Mouse (Mus musculus): ENCODE measurements around the gene Phf1. TPM values are rescaled to one million over a fixed set of nuclear protein-coding genes. Genes with fewer than 3 reads are reported as not detected.

Gene Phf1
- total and polyA plus RNA-seq, 2 experiments from 2014 or later = 30.8 to 45.7 TPM

- TF ChIP-seq CTCF (IDR thresholded peaks at IDR 0.05; ENCODE audit: low read depth) = no peak
- Histone ChIP-seq H3K9me3 (ENCODE audit: low read length) (no peaks in the 10 kb centered on the region), H3K4me1 (ENCODE audit: insufficient read depth, low read length) (peaks cover 17% of the 10 kb centered on the region; the same call in 1 of the 2 replicates), H3K9ac (replicated peaks; ENCODE audit: low read length) (peak overlapping the region; percentile 82), H3K4me3 (ENCODE audit: low read length) (peak overlapping the region; percentile 72), H3K27ac (peak overlapping the region; percentile 78), H3K36me3 (ENCODE audit: insufficient read depth, low read length) (peaks cover 4% of the 10 kb centered on the region), H3K27me3 (ENCODE audit: insufficient read depth, low read length) (no peaks in the 10 kb centered on the region), H3K4me2 (ENCODE audit: low read depth, low read length) (peak overlapping the region; percentile 80)
- DNase-seq (ENCODE audit: low spot score) = no peak
- 11% methylated on average over 13 of the region's 13 CpGs for WGBS
- ATAC-seq = peak; percentile 39
These were observed 567 bp downstream of the Phf1 start for GRCm38 (mm10) chr17:26933419-26933818.

DNA sequence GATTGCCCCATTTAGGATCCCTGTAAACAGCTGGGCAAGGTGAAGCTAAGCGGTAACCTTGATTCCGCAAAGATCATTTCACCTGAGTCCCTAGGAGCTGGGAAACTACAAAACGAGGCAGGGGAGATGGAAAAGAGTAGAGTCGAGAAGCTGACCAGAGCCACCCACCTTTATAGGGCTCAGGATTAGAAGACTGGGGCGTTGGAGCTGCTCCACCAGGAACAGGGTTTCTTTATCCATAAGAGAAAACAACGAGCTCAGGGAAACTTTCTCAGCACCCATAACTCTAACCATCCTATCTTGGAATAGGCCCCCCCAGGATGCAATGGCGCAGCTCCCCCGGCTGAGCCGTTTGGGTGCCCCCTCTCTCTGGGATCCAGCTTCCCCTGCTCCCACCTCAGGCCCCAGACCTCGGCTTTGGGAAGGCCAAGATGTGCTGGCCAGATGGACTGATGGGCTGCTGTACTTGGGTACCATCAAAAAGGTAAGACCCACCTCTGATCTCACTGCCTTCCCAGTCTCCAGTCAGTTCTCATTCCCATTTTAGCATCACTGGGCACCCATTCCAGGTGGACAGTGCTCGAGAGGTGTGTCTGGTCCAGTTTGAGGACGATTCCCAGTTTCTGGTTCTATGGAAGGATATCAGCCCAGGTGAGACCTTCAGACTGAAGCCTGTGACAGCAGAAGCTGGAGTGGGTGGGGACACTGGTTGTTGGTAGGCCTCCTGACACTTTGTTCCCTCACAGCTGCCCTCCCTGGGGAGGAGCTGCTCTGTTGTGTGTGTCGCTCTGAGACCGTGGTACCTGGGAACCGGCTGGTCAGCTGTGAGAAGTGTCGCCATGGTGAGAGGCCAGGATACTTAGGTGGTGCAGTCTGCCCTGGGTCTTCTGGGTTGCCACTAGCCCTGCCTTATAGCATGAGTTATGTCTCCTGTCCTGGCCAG is 1.3 kb downstream of the Phf1 start:
- no peak for ATAC-seq
- no peaks in the 10 kb centered on the region for H3K9me3 ChIP-seq (ENCODE audit: low read length)
- no peak for TF ChIP-seq CTCF (IDR thresholded peaks at IDR 0.05; ENCODE audit: low read depth)
- peaks cover 21% of the 10 kb centered on the region; the same call in 1 of the 2 replicates for H3K4me1 ChIP-seq (ENCODE audit: insufficient read depth, low read length)
- 80% methylated on average over 16 of the region's 16 CpGs for WGBS
- no peak overlapping the region for H3K27ac ChIP-seq
- peak overlapping the region; percentile 82 for H3K9ac ChIP-seq (replicated peaks; ENCODE audit: low read length)
- no peaks in the 10 kb centered on the region for H3K27me3 ChIP-seq (ENCODE audit: insufficient read depth, low read length)
- DNase-seq (ENCODE audit: low spot score) = no peak
- H3K36me3 ChIP-seq (ENCODE audit: insufficient read depth, low read length) = peaks cover 4% of the 10 kb centered on the region
- peak overlapping the region; percentile 80 for H3K4me2 ChIP-seq (ENCODE audit: low read depth, low read length)
- peak overlapping the region; percentile 72 for H3K4me3 ChIP-seq (ENCODE audit: low read length)

- no peaks in the 10 kb centered on the region for H3K27me3 ChIP-seq (ENCODE audit: insufficient read depth, low read length)
- H3K27ac ChIP-seq = no peak overlapping the region
- no peak overlapping the region for H3K4me2 ChIP-seq (ENCODE audit: low read depth, low read length)
- no peak overlapping the region for H3K9ac ChIP-seq (replicated peaks; ENCODE audit: low read length)
- H3K36me3 ChIP-seq (ENCODE audit: insufficient read depth, low read length) = peaks cover 4% of the 10 kb centered on the region
- no peak for TF ChIP-seq CTCF (IDR thresholded peaks at IDR 0.05; ENCODE audit: low read depth)
- peaks cover 21% of the 10 kb centered on the region; the same call in 1 of the 2 replicates for H3K4me1 ChIP-seq (ENCODE audit: insufficient read depth, low read length)
- no peak for DNase-seq (ENCODE audit: low spot score)
- no peaks in the 10 kb centered on the region for H3K9me3 ChIP-seq (ENCODE audit: low read length)
- no peak overlapping the region for H3K4me3 ChIP-seq (ENCODE audit: low read length)
- WGBS = 92% methylated on average over 9 of the region's 9 CpGs
- no peak for ATAC-seq
These were observed 2.2 kb downstream of the Phf1 start for GRCm38 (mm10) chr17:26935027-26935426.

DNA sequence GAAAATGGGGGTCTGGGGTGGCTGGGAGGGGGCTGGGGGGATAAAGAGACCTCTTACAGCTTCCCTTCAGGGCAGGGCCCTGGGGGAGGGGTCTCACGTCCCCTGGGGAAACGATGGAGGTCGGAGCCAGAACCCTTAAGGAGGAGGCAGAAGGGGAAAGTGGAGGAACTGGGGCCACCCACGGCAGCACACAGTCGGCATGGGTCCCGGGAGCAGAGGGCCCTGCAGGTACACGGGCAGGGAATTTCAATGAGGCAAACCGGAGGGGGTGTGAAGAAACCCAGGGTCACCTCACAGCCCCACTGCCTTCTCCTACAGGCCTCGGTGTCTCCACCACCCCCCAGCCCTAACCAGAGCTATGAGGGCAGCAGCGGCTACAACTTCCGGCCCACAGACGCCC is 3.6 kb downstream of the Phf1 start:
- Histone ChIP-seq H3K9ac (replicated peaks; ENCODE audit: low read length) (no peak overlapping the region), H3K27ac (no peak overlapping the region), H3K9me3 (ENCODE audit: low read length) (no peaks in the 10 kb centered on the region), H3K4me1 (ENCODE audit: insufficient read depth, low read length) (peaks cover 27% of the 10 kb centered on the region; the same call in 1 of the 2 replicates), H3K27me3 (ENCODE audit: insufficient read depth, low read length) (no peaks in the 10 kb centered on the region), H3K36me3 (ENCODE audit: insufficient read depth, low read length) (peaks cover 4% of the 10 kb centered on the region), H3K4me3 (ENCODE audit: low read length) (no peak overlapping the region), H3K4me2 (ENCODE audit: low read depth, low read length) (no peak overlapping the region)
- 80% methylated on average over 12 of the region's 12 CpGs for WGBS
- no peak for TF ChIP-seq CTCF (IDR thresholded peaks at IDR 0.05; ENCODE audit: low read depth)
- DNase-seq (ENCODE audit: low spot score) = no peak
- no peak for ATAC-seq

DNA sequence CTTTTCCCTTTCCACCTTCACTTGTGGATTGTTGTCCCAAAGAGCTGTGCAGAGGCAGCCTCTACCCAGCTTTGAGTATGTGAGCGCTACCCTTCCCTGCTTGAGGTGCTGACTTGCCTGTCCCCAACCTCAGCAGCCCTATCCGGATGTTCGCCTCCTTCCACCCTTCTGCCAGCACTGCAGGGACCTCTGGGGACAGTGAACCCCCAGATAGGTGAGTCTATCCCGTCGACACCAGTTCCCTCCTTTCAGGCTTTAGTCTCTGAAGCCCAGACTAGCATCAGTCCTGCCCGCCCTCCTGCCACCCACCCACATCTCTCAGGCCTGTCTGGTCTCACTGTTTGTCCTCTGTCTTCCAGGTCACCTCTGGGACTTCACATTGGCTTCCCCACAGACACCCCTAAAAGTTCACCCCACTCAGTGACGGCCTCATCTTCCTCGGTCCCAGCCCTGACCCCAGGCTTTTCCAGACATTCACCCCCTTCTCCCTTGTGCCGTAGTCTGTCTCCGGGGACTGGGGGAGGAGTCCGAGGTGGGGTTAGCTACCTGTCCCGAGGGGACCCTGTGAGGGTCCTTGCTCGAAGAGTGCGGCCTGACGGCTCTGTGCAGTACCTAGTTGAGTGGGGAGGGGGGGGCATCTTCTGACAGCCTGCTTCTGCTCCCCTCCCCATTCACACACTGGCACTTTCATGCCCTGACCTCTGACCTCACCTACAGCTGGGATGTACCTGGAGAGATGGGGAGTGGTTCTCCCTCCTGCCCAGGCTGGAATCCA is 4.3 kb downstream of the Phf1 start:
- Histone ChIP-seq H3K4me3 (ENCODE audit: low read length) (no peak overlapping the region), H3K4me1 (ENCODE audit: insufficient read depth, low read length) (peaks cover 27% of the 10 kb centered on the region; the same call in 1 of the 2 replicates), H3K27ac (no peak overlapping the region), H3K9ac (replicated peaks; ENCODE audit: low read length) (no peak overlapping the region), H3K27me3 (ENCODE audit: insufficient read depth, low read length) (no peaks in the 10 kb centered on the region), H3K9me3 (ENCODE audit: low read length) (no peaks in the 10 kb centered on the region), H3K36me3 (ENCODE audit: insufficient read depth, low read length) (peaks cover 4% of the 10 kb centered on the region), H3K4me2 (ENCODE audit: low read depth, low read length) (no peak overlapping the region)
- TF ChIP-seq CTCF (IDR thresholded peaks at IDR 0.05; ENCODE audit: low read depth) = no peak
- ATAC-seq (no peak), DNase-seq (ENCODE audit: low spot score) (no peak)
- 89% methylated on average over 15 of the region's 15 CpGs for WGBS

DNA sequence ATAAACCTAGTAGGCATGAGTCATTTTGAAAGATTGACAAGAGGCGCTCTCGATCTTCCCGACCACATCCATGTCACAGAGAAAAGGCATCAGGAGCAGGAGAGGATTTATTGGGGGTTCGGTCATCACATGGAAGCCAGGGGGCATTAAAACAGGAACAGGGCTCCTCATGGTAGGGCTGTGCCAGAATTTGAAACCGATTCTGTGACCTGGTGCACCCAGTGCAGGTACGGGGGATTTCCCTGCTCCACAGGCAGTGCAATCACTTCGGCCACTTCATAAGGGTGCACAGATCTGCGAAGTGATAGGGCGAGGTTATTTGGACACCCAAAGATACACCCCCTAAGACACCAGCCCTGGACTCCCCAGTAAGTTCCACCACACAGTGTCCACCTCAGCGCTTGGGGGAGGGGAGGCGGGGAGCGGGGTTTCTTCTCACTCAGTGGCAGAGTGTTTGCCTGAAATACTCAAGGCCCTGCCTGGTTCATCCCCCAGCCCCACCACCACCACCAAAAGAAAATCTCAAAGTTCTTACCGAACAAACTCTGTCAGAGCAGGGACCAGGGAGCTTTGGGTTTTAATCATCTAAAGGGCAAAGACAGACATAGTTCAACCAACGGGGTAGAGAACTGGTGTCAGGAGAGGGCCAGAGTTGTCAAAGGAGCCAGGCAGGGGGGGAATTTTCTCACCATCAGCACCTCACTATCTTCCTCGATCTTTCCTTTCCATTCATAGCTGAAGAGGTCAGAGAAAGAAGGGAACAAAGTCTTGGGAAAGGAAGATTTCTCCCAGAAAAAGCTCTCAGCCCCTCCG is 5.2 kb downstream of the Phf1 start:
- Histone ChIP-seq H3K4me2 (ENCODE audit: low read depth, low read length) (peak overlapping the region; percentile 97), H3K9ac (replicated peaks; ENCODE audit: low read length) (peak overlapping the region; percentile 57), H3K9me3 (ENCODE audit: low read length) (no peaks in the 10 kb centered on the region), H3K4me1 (ENCODE audit: insufficient read depth, low read length) (peaks cover 27% of the 10 kb centered on the region; the same call in 1 of the 2 replicates), H3K36me3 (ENCODE audit: insufficient read depth, low read length) (peaks cover 4% of the 10 kb centered on the region), H3K27me3 (ENCODE audit: insufficient read depth, low read length) (no peaks in the 10 kb centered on the region), H3K27ac (no peak overlapping the region; the same call in 1 of the 2 replicates), H3K4me3 (ENCODE audit: low read length) (peak overlapping the region; percentile 65)
- WGBS = 64% methylated on average over 16 of the region's 16 CpGs
- TF ChIP-seq CTCF (IDR thresholded peaks at IDR 0.05; ENCODE audit: low read depth) = no peak
- no peak for DNase-seq (ENCODE audit: low spot score)
- no peak for ATAC-seq

All from hindbrain, postnatal 0 days (tissue).